Mouse (Mus musculus) lung, postnatal 0 days (tissue): ENCODE measurements around the gene Pik3cd.

ENCODE experiments used
- CTCF ChIP-seq: IDR thresholded peaks from 2 replicates; pipeline ENCODE4 v1.5.1; 2016; ENCODE audit warnings: antibody characterized with exemption, mild to moderate bottlenecking
- EP300 ChIP-seq: IDR thresholded peaks from 2 replicates; pipeline ENCODE4 v1.6.1; 2016; ENCODE audit warnings: antibody characterized with exemption, mild to moderate bottlenecking, control low read depth

DNA sequence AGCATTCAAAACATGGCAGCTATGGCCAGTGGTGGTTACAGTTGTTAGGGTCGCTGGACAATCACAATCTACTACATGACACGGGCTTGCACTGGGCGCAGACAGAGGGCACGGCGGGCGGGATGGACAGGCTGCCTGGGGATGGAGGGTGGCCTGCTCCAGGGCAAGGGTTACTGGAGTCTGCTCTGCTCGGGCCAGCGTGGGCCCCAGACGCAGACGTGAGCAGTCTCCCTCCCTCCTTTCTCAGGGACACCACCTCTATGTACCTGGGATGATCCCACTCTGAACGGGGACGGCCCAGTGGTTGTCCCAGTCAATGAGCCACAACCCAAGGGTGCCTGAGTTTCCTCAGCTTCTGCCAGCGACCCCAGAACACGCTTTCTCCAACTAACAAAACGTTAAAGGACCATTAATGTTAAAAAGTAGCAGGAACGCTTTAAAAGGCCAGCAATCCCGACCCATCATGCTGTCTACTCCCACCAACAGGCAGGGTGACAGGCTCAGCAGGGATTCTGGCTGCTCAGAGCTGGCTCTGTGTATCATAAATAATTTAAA lies 22.6 kb upstream of the Pik3cd start:
- TF ChIP-seq CTCF (no peak), EP300 (no peak)
